Mouse (Mus musculus) c-Kit-positive CD71-negative TER-119-negative erythroid progenitor cells, embryonic 14.5 days (primary cell): Measurements from ENCODE around the gene Cobl.

ENCODE experiments used
- DNase-seq: peaks from one replicate; pipeline ENCODE4 v3.0.0-alpha.2; 2013; ENCODE audit warnings: low read depth

Gene Cobl

DNA sequence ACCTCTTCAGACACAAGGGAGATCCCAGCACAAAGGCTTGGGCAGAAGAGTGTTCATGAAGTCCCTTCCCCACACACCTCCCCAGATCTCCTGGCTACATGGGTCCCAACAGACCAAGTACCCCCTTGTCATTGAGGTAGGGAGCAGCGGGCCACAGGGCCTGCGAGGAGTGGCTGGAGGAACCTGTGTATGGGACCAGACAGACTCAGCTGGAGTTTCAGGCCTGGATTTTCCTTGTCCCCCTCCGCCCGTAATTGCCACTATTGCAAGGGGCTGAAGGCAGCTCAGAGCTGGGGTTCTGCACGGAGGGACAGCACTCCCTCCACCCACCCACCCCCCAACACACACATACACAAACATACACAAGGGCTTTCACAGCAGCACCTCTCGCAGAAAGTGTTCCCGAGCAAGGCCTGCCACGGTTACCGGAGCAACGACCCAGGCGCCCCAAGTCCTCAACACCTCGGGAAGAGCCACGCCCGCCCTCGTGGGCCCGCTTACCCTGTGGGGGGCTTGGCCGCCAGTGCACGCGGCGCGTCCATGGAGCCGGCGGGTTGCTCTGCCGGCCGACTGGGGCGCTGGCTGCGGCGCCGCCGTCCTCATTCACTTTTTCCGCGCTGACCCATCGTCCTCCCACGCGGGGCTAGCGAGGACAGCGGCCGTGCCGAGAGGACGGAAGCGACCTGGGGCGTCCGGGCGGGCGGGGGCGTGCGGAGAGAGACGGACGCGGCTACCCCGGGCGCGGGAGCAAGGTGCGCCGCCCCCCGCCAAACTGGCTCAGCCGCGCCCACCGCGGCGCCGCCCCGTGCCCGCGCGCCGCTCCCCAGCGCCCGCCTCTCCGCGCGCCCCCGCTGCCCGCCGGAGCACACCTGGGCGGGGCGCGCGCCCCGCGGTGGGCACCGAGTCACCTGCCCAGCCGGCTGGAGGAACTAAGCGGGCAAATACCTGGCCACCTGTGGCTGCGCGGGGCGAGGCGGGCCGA, at the start of gene Cobl:
TSS of gene Cobl (minus strand) at position 780 of the 982 bp plus-strand sequence.
- no peak for DNase-seq

DNA sequence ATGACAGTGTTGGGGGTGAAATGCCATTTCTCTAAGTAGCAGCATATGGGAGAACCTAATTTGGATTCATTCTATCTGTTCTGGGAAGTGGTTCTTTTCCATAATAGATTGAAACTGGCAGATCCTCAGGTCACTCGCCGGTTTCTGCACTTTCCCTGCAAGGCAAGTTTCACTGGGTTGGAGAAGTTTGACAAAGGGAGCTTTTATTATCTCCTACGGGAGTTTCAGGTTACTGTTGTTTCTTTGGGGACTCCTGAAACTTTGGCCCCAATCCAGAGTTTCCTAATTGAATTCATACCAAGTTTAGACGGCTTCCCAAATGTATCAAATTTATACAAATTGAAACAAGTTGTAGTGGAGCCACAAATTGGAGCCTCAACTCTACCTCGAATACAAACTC, 49.0 kb upstream of the Cobl start:
- no peak for DNase-seq

DNA sequence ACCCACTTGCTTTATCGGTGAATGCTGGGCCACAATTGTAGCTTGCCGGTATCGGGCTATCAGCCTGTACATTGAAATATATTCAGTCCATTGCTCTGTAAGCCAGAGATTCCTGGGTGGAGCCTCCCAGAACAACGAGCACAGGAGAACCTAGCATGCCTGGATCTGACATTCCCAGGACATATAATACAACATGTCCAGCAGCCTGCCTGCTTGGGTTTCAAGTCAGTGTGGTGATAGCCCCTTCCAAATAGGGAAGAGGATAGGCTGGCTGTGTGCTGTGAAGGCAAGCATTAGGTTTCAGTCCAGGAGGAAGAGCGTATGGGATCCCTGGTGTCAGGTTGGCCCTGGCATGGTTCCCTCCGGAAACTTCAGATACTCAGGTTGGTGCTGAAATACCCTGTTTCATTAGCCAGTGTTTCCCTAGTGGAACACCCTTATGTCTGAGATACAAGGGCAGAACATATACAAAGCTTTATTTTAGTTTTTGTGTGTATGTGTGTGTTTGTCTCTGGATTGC, 41.7 kb upstream of the Cobl start:
- no peak for DNase-seq

DNA sequence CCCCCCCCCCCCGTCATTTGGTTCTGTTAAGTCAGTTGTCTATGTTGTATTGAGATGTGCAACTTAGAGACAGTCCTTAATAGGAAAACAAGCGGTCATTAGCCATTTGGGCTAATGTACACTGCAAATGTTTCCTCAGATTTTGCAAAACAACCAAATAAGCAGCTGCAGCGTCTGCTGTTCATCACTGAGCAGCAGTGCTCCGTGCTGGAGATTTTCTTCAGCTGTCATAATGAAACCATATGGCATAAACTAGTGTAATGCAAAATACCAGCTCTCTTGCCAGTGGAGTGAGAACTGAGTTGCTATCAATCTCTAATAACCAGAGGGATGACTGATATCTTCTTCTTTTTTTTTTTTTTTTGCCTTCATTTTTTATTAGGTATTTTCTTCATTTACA, 39.0 kb upstream of the Cobl start:
- DNase-seq = no peak

DNA sequence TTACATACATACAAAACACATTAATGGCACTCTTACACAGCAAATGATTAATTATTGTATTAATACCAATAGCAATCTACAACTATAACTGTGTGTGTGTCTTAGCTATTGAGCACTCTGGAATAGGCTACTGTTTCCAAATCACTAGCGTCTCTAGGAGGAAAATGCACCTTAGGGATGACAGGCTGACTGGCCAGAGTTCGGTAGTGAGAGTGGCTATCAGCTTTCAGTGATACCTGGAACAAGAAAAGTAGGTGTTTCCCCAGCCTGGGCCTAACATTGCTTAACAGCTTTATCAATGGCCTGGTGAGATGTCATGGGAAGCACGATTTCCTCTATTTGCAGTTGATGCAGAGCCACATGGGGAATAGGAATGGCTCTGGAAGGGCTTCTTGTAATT, 37.0 kb upstream of the Cobl start:
- DNase-seq = no peak

DNA sequence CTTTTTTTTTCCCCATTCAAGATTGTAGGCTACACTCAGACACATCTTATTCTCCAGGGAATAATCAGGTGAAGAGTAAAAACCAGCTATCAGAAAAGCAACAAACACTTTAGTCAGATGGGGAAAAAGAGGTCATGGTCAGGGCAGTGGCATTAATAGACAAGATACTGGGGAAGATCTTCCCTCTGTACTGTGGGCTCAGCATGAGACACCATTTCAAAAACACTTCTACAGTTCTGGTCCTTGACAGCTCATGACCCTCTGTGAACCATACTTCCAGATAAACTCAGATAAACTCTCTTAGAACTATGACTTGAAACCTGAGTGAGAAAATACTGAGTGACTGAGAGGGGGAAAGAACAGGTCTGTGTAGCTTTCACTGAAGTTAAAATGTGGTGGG, 29.0 kb upstream of the Cobl start:
- no peak for DNase-seq

DNA sequence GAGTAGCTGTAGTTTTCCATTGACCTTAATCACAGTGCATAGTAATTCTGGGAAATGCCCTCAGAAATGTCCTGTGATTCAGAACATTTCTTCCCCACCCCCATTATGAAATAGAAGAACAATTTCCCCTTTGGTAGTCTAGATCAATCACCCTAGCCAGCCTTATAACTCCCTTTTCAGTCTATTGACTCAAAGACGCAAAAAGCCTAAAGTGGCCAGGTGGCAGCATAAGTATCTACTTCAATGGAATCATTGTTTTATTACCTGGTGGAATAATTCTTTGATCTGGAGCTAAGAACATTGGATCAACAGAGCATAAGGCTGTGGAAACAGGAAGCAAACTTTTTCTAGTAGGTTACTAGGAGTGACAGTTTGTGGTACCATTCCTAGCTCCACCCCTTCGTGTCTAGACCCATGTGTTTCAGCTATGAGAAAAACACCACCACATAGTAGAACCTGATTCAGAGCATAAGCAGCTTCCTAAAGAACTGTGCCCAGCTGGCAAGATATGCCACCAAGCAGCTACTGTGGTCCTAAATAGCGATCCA, 15.2 kb upstream of the Cobl start:
- no peak for DNase-seq

DNA sequence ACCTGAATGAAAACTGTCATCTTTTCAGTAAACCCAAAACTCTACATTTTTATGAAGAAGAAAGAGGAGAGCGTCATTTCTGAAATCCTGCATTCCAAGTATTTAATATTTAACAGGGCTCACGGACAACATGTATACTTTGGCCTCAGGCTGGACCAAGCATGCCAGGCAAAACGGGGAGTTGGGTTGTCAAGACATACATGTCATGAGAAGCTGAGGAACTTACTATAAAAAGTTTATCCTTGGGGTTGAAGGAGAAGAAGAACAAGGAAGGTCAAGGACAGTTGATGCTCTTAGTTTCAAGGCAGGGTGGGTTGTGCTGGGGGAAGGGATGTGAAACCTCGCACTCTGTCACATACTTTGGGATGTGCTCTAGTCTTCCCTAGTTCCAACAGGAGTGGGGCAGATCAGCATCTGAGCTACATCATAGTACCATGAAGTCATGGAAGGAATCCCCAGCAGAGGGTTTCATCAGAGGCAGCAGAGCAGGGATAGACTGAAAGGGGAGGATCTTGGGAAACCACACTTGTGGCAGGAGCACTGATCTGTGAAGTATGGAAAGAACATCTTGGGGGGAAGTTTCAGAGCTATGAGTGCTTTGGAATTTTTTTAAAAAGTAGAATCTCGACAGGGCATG, 9.7 kb upstream of the Cobl start:
- DNase-seq = no peak

DNA sequence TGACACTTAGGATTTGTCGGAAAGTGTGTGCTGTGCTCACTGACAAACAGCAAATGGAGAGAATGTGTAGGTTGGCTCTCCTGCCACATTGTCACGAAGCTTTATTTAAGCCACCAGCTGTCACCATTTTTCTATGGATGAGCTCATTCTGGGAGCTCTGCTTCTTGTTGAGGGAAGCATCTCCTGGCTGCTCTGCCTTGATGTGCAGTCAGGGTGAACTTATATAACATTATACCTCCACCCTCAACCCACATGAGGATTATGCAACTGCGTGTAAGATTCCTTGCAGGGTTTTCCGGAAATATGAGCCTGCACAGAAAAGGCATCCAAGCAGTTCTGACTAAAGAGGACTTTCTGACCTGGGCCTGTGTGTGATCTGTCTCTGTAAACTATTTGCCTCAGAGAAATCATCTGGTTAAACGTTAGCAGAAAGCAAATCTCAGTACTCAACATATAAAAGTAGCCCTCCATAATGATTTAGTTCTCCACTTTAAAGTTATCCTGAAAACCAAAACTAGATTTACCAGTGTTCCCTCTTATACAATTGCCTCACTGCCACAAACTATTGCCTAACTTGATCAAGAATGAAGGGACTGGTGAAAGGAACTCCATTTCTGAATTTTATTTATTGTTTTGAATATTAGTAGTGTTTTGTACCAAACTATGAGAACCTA, 9.0 kb upstream of the Cobl start:
- no peak for DNase-seq

DNA sequence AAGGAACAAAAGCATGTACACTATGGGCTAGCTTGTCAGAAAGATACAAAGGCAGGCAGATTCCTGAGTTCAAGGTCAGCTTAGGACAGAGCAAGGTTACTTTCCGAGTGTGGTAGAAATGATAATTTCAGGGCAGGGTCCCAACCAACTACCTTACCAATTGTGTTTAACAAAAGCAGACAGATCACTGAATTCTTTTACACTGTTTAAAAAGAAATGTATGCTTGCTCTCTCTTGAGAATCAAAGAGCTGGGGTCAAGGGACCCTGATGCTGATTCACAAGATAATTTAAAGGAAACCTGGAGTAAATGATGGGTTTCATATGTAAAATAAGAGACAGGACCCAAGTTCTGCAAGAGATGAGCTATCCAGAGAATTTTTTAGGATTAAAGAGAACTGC, 4.9 kb upstream of the Cobl start:
- DNase-seq = no peak

DNA sequence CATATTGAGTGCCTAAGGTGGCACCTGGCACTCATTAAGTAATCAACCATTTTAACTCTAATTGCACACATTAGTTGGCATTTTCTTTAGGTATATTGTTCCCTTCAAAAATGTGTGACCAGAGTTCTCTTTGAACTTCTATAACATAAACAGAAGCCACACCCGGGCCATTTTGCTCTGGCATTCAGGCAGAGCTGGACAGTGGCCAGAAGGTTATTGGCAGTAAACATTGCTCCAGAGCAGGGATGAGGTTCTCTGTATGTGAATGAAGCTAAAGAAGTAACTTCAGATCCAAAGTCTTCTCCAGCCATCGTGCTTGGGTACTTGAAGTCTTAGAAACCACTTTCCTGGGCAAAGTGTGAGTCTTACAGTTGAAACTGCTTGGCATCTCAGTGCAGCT, 3.9 kb upstream of the Cobl start:
- no peak for DNase-seq

DNA sequence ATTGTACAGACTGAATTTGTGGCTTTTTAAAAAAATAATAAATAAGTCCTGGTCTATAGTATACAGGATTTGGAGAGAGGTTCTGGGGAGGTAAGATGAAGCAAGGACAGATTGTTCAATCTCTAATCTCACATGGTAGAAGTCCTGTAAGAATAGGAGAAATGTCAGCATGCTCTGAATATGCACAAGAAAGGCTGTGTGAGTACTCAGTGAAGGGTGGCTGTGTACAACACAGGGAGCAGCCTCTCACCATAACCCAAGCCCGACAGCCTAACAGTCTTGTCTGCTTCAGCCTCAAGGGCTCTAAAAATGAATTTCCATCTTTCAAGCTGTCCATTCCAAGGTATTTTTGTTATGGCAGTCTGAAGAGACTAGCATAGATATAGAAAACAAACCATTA, 3.1 kb upstream of the Cobl start:
- no peak for DNase-seq

DNA sequence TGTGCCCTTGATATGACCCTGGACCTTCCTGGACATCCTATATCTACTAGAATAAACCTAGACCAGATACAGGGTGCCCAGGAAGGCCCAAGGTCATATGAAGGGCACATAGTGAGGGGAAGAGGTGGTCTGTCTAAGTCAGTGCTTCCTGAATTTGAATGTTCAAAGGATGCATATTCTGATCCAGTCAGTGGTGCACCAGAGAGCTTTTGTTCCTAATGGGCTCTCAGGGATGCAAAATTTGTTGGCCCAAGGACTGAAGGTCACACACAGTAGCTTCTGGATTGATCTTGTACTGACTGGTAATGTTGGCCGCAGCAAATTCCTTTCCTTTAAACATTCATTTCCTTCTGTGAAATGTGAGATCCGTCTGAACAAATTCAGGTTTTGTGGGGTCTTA, 2.5 kb upstream of the Cobl start:
- DNase-seq = no peak

DNA sequence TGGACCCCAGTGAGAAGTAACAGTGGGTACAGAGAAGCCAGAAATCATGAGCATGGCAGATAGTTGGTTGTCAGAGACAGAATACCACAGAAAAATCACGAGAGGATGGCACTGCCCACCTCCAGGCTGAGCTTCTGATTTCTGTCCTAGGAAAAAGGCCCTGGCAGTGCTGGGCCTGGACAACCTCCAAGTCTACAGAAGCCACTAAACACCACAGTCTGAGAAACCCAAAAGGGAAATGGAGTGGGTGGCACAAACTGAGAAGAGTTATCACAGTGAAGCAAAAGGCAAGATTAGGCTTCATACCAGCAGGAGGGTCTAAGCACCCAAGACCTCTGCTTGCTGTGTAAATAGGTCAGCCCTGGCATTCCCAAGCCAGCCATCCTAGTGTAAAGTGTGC, 1.8 kb upstream of the Cobl start:
- no peak for DNase-seq

DNA sequence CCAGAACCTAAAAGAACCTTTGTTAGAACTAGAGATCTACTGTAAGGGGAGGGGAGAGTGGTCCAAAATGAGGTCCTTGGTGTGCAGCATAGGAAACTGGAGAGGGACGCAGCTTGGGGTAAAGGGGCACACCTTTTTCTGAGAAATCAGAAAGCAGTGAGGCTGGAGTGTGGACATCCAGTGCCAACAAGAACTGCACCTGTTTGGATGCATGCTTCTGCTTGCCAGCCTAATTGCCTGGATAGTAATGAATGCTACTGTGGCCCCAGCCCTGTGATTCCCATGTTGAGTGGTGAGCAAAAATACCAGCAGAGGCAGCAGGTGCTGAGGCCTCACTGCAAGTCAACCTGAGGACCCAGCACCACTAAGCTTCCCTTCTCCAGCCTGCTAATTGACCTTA, 469 bp upstream of the Cobl start:
- no peak for DNase-seq

DNA sequence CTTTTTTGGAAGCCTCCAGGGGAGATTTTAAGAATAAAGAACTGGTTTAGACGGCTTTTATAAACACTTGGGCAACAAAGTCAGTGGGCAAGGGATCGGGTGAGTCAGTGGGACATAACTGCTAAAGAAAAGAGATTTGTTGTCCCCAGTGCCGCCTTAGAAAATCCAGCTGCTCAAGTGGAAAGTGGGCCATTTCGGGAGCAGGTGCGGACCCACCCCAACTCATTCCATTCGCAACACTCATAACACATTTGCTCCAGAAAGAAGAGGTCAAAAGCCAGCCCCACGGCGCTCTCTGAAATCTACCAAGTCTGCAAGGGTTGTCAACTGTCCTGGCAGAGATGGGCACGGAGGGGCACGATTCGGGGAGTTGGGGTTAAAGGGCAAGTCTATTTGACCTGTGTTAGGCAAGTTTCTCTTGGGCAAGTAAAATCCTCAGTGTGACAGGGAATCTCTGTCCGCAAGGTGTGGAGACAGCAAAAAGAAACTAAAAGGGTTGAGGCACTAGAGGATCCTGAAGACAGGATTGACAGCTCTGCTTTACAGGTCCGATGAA, 1.1 kb downstream of the Cobl start:
- DNase-seq = no peak

DNA sequence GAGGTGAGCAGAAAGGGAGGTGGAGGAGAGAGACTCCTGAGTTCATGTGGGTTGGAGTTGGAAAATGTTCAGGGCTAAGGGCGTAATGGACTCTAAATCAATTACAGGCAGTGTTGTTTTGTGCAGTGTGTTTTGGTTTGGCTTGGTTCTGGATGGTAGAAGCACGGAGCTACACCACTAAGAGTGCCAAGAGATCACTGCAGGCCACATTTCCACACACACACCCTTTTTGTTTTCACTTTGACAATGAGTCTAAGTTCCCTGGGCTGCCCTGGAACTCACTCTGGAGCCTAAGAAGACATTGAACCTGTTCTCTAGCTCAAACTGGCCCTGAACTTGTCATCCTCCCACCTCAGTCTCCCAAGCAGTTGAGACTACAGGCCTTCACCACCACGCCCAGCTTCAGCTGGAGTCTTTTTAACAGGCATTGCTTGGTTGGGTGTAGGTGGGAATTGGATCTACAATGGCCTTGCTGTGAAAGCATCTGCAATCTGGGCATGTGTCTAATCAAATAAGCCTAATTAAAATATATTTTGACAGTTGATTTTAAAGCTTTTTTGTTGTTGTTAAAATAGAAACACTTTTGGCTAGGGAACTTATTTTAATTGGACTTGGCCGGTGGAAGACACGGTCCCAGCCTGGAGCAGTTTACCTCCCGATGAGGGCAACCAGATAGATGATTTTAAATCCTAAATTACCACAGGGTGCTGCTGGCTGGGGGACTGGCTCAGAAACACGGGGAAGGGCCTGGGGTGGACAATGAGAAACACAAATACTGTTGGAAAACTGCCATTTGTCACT, 4.8 kb downstream of the Cobl start:
- DNase-seq = no peak

DNA sequence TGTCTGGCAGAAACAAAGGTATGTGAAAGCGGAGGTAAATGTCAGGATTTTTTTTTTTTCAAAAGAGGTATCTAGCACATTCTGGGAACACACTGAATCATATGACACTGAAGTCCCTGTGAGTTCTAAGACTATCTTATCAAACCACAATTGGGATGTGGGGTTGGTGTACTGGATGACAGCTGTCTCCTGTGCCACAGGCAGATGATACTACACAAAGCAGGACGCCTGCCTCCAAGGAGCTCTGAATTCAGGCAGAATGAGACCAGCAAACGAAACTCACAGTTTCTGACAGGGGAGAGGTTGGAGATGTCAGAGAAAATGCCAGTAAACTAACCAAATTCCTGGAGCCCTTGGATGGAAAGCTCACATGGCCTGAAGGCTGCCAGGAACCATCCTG, 5.9 kb downstream of the Cobl start:
- no peak for DNase-seq

DNA sequence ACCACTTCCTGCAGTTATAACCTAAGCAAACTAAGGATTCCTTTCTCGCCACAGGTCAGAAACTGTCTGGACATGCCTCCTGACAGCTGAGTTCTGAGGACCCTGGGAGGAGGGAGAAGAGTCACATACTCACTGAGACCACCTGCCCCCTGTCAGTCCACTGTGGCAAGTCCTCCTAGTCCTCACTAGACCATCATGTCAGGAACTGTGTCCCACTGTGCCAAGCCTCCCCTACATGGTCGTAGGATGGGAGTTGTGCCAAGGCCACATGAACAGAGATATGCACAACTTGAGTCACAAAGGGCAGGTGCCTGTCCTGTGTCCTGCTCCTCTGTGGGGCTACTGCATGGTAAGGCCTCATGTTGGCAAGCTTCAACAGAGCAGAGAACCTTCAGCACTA, 6.4 kb downstream of the Cobl start:
- DNase-seq = no peak

DNA sequence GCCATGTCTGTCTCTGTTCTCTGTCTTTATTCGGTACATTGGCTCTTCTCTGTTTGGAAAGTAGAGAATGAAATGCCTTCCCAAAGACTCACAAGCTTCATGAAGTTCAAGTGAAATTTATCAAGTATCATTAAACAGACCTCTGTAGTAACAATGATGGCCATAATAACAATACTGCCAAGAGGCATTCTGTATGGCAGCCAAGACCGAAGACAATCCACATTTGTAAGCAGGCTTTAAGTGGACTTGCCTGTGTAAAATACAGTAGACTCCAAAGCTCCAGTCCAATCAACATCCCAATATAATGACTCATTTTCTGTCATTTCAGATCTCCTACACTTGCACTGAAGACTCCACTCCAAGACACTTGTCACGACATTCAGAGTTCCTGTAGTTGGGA, 16.7 kb downstream of the Cobl start:
- DNase-seq = no peak

DNA sequence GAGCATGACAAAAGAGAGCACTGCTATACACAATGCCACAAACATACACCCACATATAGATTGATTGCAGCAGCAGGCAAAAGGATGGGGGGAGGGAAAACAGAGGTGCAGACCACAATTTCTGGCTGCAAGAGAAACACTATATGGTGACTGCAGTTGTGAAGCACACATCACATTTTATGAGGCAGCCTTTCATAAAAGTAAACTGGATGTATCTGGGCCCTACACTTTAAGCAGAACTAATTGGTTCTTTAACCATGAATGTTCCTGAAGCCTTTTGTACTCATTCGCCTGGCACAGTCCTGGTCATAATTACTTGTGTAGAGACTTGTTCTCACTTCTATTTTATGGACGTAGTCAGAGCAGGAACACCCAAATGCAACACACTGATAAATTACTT, 19.5 kb downstream of the Cobl start:
- DNase-seq = no peak
